Mouse (Mus musculus) cerebellum, adult 11-12 months (tissue): ENCODE measurements around the gene H2-Ab1.

Experiments used
- DNase-seq: peaks from one replicate; pipeline ENCODE4 v3.0.0; 2022

Gene H2-Ab1

GRCm38 (mm10) chr17:34240366-34240765 lies 17.1 kb upstream of the H2-Ab1 start:
- DNase-seq = no peak

- no peak for DNase-seq
These were observed 16.6 kb upstream of the H2-Ab1 start for GRCm38 (mm10) chr17:34240916-34241315.

GRCm38 (mm10) chr17:34244656-34245055 lies 12.8 kb upstream of the H2-Ab1 start:
- DNase-seq = no peak

- DNase-seq = no peak
These were observed 10.4 kb upstream of the H2-Ab1 start for GRCm38 (mm10) chr17:34247047-34247446.

GRCm38 (mm10) chr17:34248764-34249163 lies 8.7 kb upstream of the H2-Ab1 start:
- no peak for DNase-seq

- DNase-seq = no peak
These were observed 8.1 kb upstream of the H2-Ab1 start for GRCm38 (mm10) chr17:34249361-34249760.

GRCm38 (mm10) chr17:34249878-34250277 lies 7.6 kb upstream of the H2-Ab1 start:
- DNase-seq = no peak

GRCm38 (mm10) chr17:34251666-34252065 lies 5.8 kb upstream of the H2-Ab1 start:
- DNase-seq = no peak

- DNase-seq = no peak
These were observed 988 bp upstream of the H2-Ab1 start for GRCm38 (mm10) chr17:34256501-34256900.

GRCm38 (mm10) chr17:34260551-34260950 lies 3.1 kb downstream of the H2-Ab1 start:
- DNase-seq = no peak

GRCm38 (mm10) chr17:34261502-34261901 lies 4.0 kb downstream of the H2-Ab1 start:
- peak; percentile 7 for DNase-seq

GRCm38 (mm10) chr17:34263068-34263467 lies 5.6 kb downstream of the H2-Ab1 start:
- peak; percentile 20 for DNase-seq

- no peak for DNase-seq
These were observed 6.4 kb downstream of the H2-Ab1 start for GRCm38 (mm10) chr17:34263811-34264371.

GRCm38 (mm10) chr17:34264452-34265351 lies 7.2 kb downstream of the H2-Ab1 start:
- no peak for DNase-seq

- DNase-seq = no peak
These were observed 10.8 kb downstream of the H2-Ab1 start for GRCm38 (mm10) chr17:34268262-34268661.

- DNase-seq = no peak
These were observed 11.3 kb downstream of the H2-Ab1 start for GRCm38 (mm10) chr17:34268748-34269147.

GRCm38 (mm10) chr17:34269817-34270216 lies 12.3 kb downstream of the H2-Ab1 start:
- no peak for DNase-seq

GRCm38 (mm10) chr17:34270230-34270629 lies 12.7 kb downstream of the H2-Ab1 start:
- DNase-seq = no peak

- no peak for DNase-seq
These were observed 13.5 kb downstream of the H2-Ab1 start for GRCm38 (mm10) chr17:34270940-34271339.

GRCm38 (mm10) chr17:34272102-34272501 lies 14.6 kb downstream of the H2-Ab1 start:
- DNase-seq = no peak

- no peak for DNase-seq
These were observed 23.1 kb downstream of the H2-Ab1 start for GRCm38 (mm10) chr17:34280499-34281038.

GRCm38 (mm10) chr17:34281836-34282235 lies 24.3 kb downstream of the H2-Ab1 start:
- DNase-seq = no peak

GRCm38 (mm10) chr17:34285371-34285770 lies 27.9 kb downstream of the H2-Ab1 start:
- no peak for DNase-seq

GRCm38 (mm10) chr17:34285848-34286247 lies 28.4 kb downstream of the H2-Ab1 start:
- no peak for DNase-seq
